Mouse (Mus musculus): ENCODE data around the gene Sobp.

DNA sequence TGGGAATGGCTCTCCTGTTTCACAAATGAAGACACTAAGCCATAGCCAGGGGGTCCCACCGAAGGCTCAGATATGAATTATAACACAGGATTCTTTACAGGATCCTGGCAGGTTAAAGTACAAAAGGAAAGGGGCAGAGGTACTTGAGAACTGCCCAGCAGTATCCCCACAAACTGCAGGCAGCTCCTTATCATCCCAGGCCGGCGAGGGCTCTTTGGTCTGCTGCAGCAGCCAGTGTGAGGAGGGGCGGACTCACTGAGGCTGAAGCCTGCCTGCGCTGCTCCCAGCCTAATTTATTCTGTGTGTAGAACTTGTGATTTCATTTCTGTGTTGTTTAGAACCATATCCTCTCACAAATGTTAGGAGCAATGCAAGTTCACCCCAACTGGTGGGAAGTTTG, 79.8 kb downstream of the Sobp start:
- TF ChIP-seq POLR2A (IDR thresholded peaks at IDR 0.05; ENCODE audit: control insufficient read depth, low read depth, low read length) (no peak), CTCF (IDR thresholded peaks at IDR 0.05; ENCODE audit: control insufficient read depth, insufficient read depth, insufficient replicate concordance, low read depth, low read length) (no peak)

Data from testis, adult 2 months (tissue).